Mouse (Mus musculus) hindbrain, embryonic 16.5 days (tissue): ENCODE results near the gene Sh2b2. TPM values are rescaled to one million over a fixed set of nuclear protein-coding genes. Genes with fewer than 3 reads are reported as not detected.

Experiments
- polyA plus RNA-seq: library from polyadenylated mRNA; unstranded; fragments of >200 nt; fragmentation: Nextera tagmentation; extraction: Ambion mirVana; gene quantifications from 2 replicates; pipeline ENCODE4 v1.2.1, GENCODE M21; 2015

Sh2b2 gene
- polyA plus RNA-seq, 1 experiment from 2014 or later, result 19.4 TPM

Other genes with a start within 250 kb of the Sh2b2 start
- 0.04 TPM in 1 of 2 replicates, not detected in the other for gene Upk3b, start 208.1 kb downstream of the Sh2b2 start, polyA plus RNA-seq
- gene Upk3bl, start 192.1 kb downstream of the Sh2b2 start, polyA plus RNA-seq, result 0.25 TPM in 1 of 2 replicates, not detected in the other
- gene Rasa4, start 162.6 kb downstream of the Sh2b2 start, polyA plus RNA-seq, result 22.2 and 25.0 TPM in 2 replicates
- gene Polr2j, start 129.9 kb downstream of the Sh2b2 start, polyA plus RNA-seq, result 198 and 210 TPM in 2 replicates
- 25.2 and 26.3 TPM in 2 replicates for gene Lrwd1, start 110.5 kb downstream of the Sh2b2 start, polyA plus RNA-seq
- gene Alkbh4, start 110.4 kb downstream of the Sh2b2 start, polyA plus RNA-seq, result 20.4 and 22.7 TPM in 2 replicates
- gene Orai2, start 75.8 kb downstream of the Sh2b2 start, polyA plus RNA-seq, result 50.1 and 51.0 TPM in 2 replicates
- 63.1 and 67.2 TPM in 2 replicates for gene Prkrip1, start 47.6 kb downstream of the Sh2b2 start, polyA plus RNA-seq